Mouse (Mus musculus) heart, adult 2 months (tissue): ENCODE data around the gene Olfr611.

Source experiments
- CTCF ChIP-seq: fragments of 200-600 bp; IDR thresholded peaks from 2 replicates; pipeline ENCODE4 v1.8.1; 2022; ENCODE audit warnings: antibody characterized with exemption, mild to moderate bottlenecking, moderate library complexity
- POLR2A ChIP-seq: fragments of 200-500 bp; IDR thresholded peaks from 2 replicates; pipeline ENCODE4 v1.6.1; 2011; ENCODE audit warnings: mild to moderate bottlenecking, low read depth, low read length, control low read depth; ENCODE audit not compliant: insufficient read depth

DNA sequence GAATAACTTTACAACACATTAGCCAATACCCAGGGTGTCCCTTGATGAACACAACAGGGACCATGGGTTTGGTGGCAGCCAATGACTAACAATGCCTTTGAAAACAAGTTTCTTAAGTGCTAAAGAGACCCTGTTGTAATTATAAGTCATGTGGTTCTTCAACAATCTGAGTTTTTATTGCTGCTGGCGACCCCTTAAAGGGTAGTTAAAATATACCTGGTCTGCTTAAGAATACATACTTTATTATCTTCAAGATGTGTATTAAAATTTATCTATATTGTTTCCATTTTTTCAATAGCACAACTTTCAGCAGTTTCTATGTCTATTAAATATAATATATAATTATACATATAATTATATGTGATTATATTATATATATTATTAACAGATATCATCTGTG is 22.7 kb downstream of the Olfr611 start, which contains the start of gene Olfr609:
- no peak for TF ChIP-seq CTCF
- TF ChIP-seq POLR2A, result no peak
